Mouse (Mus musculus) forebrain, embryonic 14.5 days (tissue): ENCODE data around the gene Stx6. TPM values are rescaled to one million over a fixed set of nuclear protein-coding genes. Genes with fewer than 3 reads are reported as not detected.
A peak's percentile ranks its signal among the peaks of the same experiment; 100 is the strongest.
"Not testable (repeated sequence)": the region's sequence is repeated elsewhere in the genome, so short reads cannot be mapped to it uniquely, and the experiment has no call there.

ENCODE experiments used
- ATAC-seq: fragments of 200-750 bp; cut with Nextera tagmentation; 2 replicates; pipeline ENCODE4 v1.8.0; 2017; ENCODE audit warnings: mild to moderate bottlenecking, moderate library complexity
- DNase-seq: peaks from one replicate; pipeline ENCODE4 v3.0.0-alpha.2; 2015; ENCODE audit warnings: low spot score
- H3K27ac ChIP-seq: fragments of 300-500 bp; sonication (generic); 2 replicates; pipeline ENCODE4 v1.5.1; 2014; ENCODE audit warnings: low read depth, mild to moderate bottlenecking, control low read depth, low read length, moderate library complexity
- H3K27me3 ChIP-seq: fragments of 300-500 bp; sonication (generic); replicated peaks from 2 replicates; pipeline ENCODE4 v1.6.1; 2014; ENCODE audit warnings: low read length, control low read depth, mixed read lengths; ENCODE audit not compliant: control insufficient read depth, insufficient read depth
- H3K36me3 ChIP-seq: fragments of 300-500 bp; sonication (generic); 2 replicates; pipeline ENCODE4 v1.6.1; 2014; ENCODE audit warnings: low read length, control low read depth; ENCODE audit not compliant: control insufficient read depth, insufficient read depth
- H3K4me1 ChIP-seq: fragments of 300-500 bp; sonication (generic); 2 replicates; pipeline ENCODE4 v1.6.1; 2014; ENCODE audit warnings: antibody characterized with exemption, low read length, control low read depth; ENCODE audit not compliant: control insufficient read depth, insufficient read depth
- H3K4me2 ChIP-seq: fragments of 300-500 bp; sonication (generic); 2 replicates; pipeline ENCODE4 v1.6.1; 2014; ENCODE audit warnings: mild to moderate bottlenecking, control low read depth, low read length
- H3K4me3 ChIP-seq: fragments of 300-500 bp; sonication (generic); 2 replicates; pipeline ENCODE4 v1.5.1; 2014; ENCODE audit warnings: low read depth, low read length, control low read depth
- H3K9ac ChIP-seq: fragments of 300-500 bp; sonication (generic); 2 replicates; pipeline ENCODE4 v1.6.1; 2014; ENCODE audit warnings: mild to moderate bottlenecking, low read length, control low read depth, moderate library complexity
- H3K9me3 ChIP-seq: fragments of 300-500 bp; sonication (generic); replicated peaks from 2 replicates; pipeline ENCODE4 v1.6.1; 2016; ENCODE audit warnings: low read length, control low read depth, mixed read lengths; ENCODE audit not compliant: control insufficient read depth
- WGBS: fragments of 180-500 bp; shearing (Covaris S2); extraction: QIAGEN DNeasy Blood & Tissue Kit; methylation state at CpG from one replicate; pipeline ENCODE4 v1.1.7; 2014; 5-methylcytosine and 5-hydroxymethylcytosine counted together
- polyA plus RNA-seq: library from polyadenylated mRNA; unstranded; fragments of >200 nt; fragmentation: Nextera tagmentation; extraction: Ambion mirVana; gene quantifications from 2 replicates; pipeline ENCODE4 v1.2.1, GENCODE M21; 2014

Stx6 gene
- polyA plus RNA-seq, 1 experiment from 2014 or later, result 97.7 TPM

- Histone ChIP-seq H3K4me1 (no peaks in the 10 kb centered on the region), H3K9me3 (no peaks in the 10 kb centered on the region), H3K27ac (no peak overlapping the region), H3K4me3 (no peak overlapping the region), H3K36me3 (no peaks in the 10 kb centered on the region), H3K4me2 (no peak overlapping the region), H3K9ac (no peak overlapping the region), H3K27me3 (no peaks in the 10 kb centered on the region)
- 85% methylated on average over 3 of the region's 3 CpGs for WGBS
- DNase-seq, result no peak
- ATAC-seq, result no peak
Observed at GRCm38 (mm10) chr1:155149403-155149802, 9.1 kb upstream of the Stx6 start.

- H3K9me3 ChIP-seq, result no peaks in the 10 kb centered on the region
- H3K27me3 ChIP-seq, result no peaks in the 10 kb centered on the region
- no peaks in the 10 kb centered on the region for H3K36me3 ChIP-seq
- 91% methylated on average over 5 of the region's 5 CpGs for WGBS
- H3K9ac ChIP-seq, result no peak overlapping the region
- DNase-seq (no peak), ATAC-seq (no peak)
- H3K27ac ChIP-seq, result no peak overlapping the region
- H3K4me1 ChIP-seq, result no peaks in the 10 kb centered on the region
- H3K4me2 ChIP-seq, result no peak overlapping the region
- H3K4me3 ChIP-seq, result no peak overlapping the region
Observed at GRCm38 (mm10) chr1:155150821-155151220, 7.7 kb upstream of the Stx6 start.

- H3K4me1 ChIP-seq, result no peaks in the 10 kb centered on the region
- H3K9ac ChIP-seq, result no peak overlapping the region
- H3K4me3 ChIP-seq, result no peak overlapping the region
- no peaks in the 10 kb centered on the region for H3K9me3 ChIP-seq
- DNase-seq (no peak), ATAC-seq (no peak)
- no peaks in the 10 kb centered on the region for H3K36me3 ChIP-seq
- no peaks in the 10 kb centered on the region for H3K27me3 ChIP-seq
- no peak overlapping the region for H3K27ac ChIP-seq
- 81% methylated on average over 4 of the region's 4 CpGs for WGBS
- no peak overlapping the region for H3K4me2 ChIP-seq
Observed at GRCm38 (mm10) chr1:155153906-155154305, 4.6 kb upstream of the Stx6 start.

GRCm38 (mm10) chr1:155158970-155159484 is 512 bp downstream of the Stx6 start:
- WGBS, result under 1% methylated on average over 46 of the region's 46 CpGs
- no peaks in the 10 kb centered on the region for H3K27me3 ChIP-seq
- peak overlapping the region; percentile 84 for H3K27ac ChIP-seq
- peaks cover 6% of the 10 kb centered on the region for H3K4me1 ChIP-seq
- H3K9ac ChIP-seq, result peak overlapping the region; percentile 91
- DNase-seq (peak; percentile 48), ATAC-seq (peak; percentile 62)
- H3K4me3 ChIP-seq, result peak overlapping the region; percentile 95
- H3K9me3 ChIP-seq, result no peaks in the 10 kb centered on the region
- peak overlapping the region; percentile 69 for H3K4me2 ChIP-seq
- no peaks in the 10 kb centered on the region for H3K36me3 ChIP-seq

- Histone ChIP-seq H3K27ac (no peak overlapping the region), H3K27me3 (no peaks in the 10 kb centered on the region), H3K4me1 (no peaks in the 10 kb centered on the region), H3K36me3 (no peaks in the 10 kb centered on the region), H3K9me3 (no peaks in the 10 kb centered on the region), H3K9ac (no peak overlapping the region), H3K4me2 (no peak overlapping the region), H3K4me3 (no peak overlapping the region)
- ATAC-seq (no peak), DNase-seq (no peak)
- 93% methylated on average over 3 of the region's 3 CpGs for WGBS
Observed at GRCm38 (mm10) chr1:155167453-155167852, 8.9 kb downstream of the Stx6 start.

- Histone ChIP-seq H3K27ac (no peak overlapping the region), H3K9ac (no peak overlapping the region), H3K4me1 (no peaks in the 10 kb centered on the region), H3K27me3 (no peaks in the 10 kb centered on the region), H3K4me2 (no peak overlapping the region), H3K36me3 (peaks cover 6% of the 10 kb centered on the region; the same call in 1 of the 2 replicates), H3K9me3 (no peaks in the 10 kb centered on the region), H3K4me3 (no peak overlapping the region)
- no peak for ATAC-seq
- no peak for DNase-seq
Observed at GRCm38 (mm10) chr1:155169935-155170334, 11.4 kb downstream of the Stx6 start.

GRCm38 (mm10) chr1:155172895-155173643 is 14.6 kb downstream of the Stx6 start:
- H3K4me1 ChIP-seq, result peaks cover 3% of the 10 kb centered on the region; the same call in 1 of the 2 replicates
- H3K4me3 ChIP-seq, result no peak overlapping the region
- H3K36me3 ChIP-seq, result peaks cover 35% of the 10 kb centered on the region
- H3K27me3 ChIP-seq, result no peaks in the 10 kb centered on the region
- 88% methylated on average over 3 of the region's 3 CpGs for WGBS
- H3K27ac ChIP-seq, result no peak overlapping the region
- no peaks in the 10 kb centered on the region for H3K9me3 ChIP-seq
- no peak overlapping the region for H3K9ac ChIP-seq
- ATAC-seq (no peak), DNase-seq (no peak)
- no peak overlapping the region for H3K4me2 ChIP-seq

GRCm38 (mm10) chr1:155173644-155174016 is 15.1 kb downstream of the Stx6 start:
- WGBS, result 90% methylated on average over 1 of the region's 1 CpGs
- not testable (repeated sequence) for H3K27me3 ChIP-seq, H3K27ac ChIP-seq, H3K9ac ChIP-seq, H3K9me3 ChIP-seq, H3K4me3 ChIP-seq, DNase-seq, H3K4me1 ChIP-seq, ATAC-seq, H3K4me2 ChIP-seq
- peaks cover 39% of the 10 kb centered on the region for H3K36me3 ChIP-seq

GRCm38 (mm10) chr1:155174424-155174823 is 15.9 kb downstream of the Stx6 start:
- H3K27ac ChIP-seq, result no peak overlapping the region
- no peak for ATAC-seq
- no peaks in the 10 kb centered on the region for H3K27me3 ChIP-seq
- H3K9ac ChIP-seq, result no peak overlapping the region
- no peak overlapping the region for H3K4me2 ChIP-seq
- no peak for DNase-seq
- peaks cover 4% of the 10 kb centered on the region; the same call in 1 of the 2 replicates for H3K4me1 ChIP-seq
- H3K4me3 ChIP-seq, result no peak overlapping the region
- H3K9me3 ChIP-seq, result no peaks in the 10 kb centered on the region
- 95% methylated on average over 1 of the region's 1 CpGs for WGBS
- H3K36me3 ChIP-seq, result peaks cover 45% of the 10 kb centered on the region
